Mouse (Mus musculus): Measurements from ENCODE around the gene Lrrk1. TPM values are rescaled to one million over a fixed set of nuclear protein-coding genes. Genes with fewer than 3 reads are reported as not detected.

The Lrrk1 gene
- polyA plus RNA-seq, 1 experiment from 2014 or later = 1.7 TPM

- ATAC-seq (no peak), DNase-seq (ENCODE audit: low spot score) (no peak)
- H3K4me2 ChIP-seq (ENCODE audit: low read length) = no peak overlapping the region
- no peak overlapping the region for H3K27ac ChIP-seq (ENCODE audit: low read depth, low read length)
- no peaks in the 10 kb centered on the region for H3K9me3 ChIP-seq (replicated peaks; ENCODE audit: control insufficient read depth, low read length)
- H3K36me3 ChIP-seq (ENCODE audit: control insufficient read depth, insufficient read depth, low read length) = no peaks in the 10 kb centered on the region
- no peaks in the 10 kb centered on the region for H3K27me3 ChIP-seq (replicated peaks; ENCODE audit: control insufficient read depth, insufficient read depth, low read length)
- H3K9ac ChIP-seq (ENCODE audit: low read length) = no peak overlapping the region
- WGBS = 89% methylated on average over 1 of the region's 1 CpGs
- no peak overlapping the region for H3K4me3 ChIP-seq (ENCODE audit: low read depth, low read length)
- peaks cover 8% of the 10 kb centered on the region for H3K4me1 ChIP-seq (ENCODE audit: control insufficient read depth, insufficient read depth, low read length)
Measured at GRCm38 (mm10) chr7:66215911-66216310, 172.2 kb downstream of the Lrrk1 start.

GRCm38 (mm10) chr7:66214477-66214876 is 173.7 kb downstream of the Lrrk1 start:
- Histone ChIP-seq H3K27ac (ENCODE audit: low read depth, low read length) (no peak overlapping the region), H3K4me2 (ENCODE audit: low read length) (no peak overlapping the region), H3K27me3 (replicated peaks; ENCODE audit: control insufficient read depth, insufficient read depth, low read length) (no peaks in the 10 kb centered on the region), H3K9me3 (replicated peaks; ENCODE audit: control insufficient read depth, low read length) (no peaks in the 10 kb centered on the region), H3K9ac (ENCODE audit: low read length) (no peak overlapping the region), H3K4me1 (ENCODE audit: control insufficient read depth, insufficient read depth, low read length) (peaks cover 8% of the 10 kb centered on the region), H3K36me3 (ENCODE audit: control insufficient read depth, insufficient read depth, low read length) (no peaks in the 10 kb centered on the region), H3K4me3 (ENCODE audit: low read depth, low read length) (no peak overlapping the region)
- no peak for DNase-seq (ENCODE audit: low spot score)
- ATAC-seq = no peak
- 91% methylated on average over 6 of the region's 6 CpGs for WGBS

- Histone ChIP-seq H3K27me3 (replicated peaks; ENCODE audit: control insufficient read depth, insufficient read depth, low read length) (no peaks in the 10 kb centered on the region), H3K9me3 (replicated peaks; ENCODE audit: control insufficient read depth, low read length) (no peaks in the 10 kb centered on the region), H3K4me2 (ENCODE audit: low read length) (no peak overlapping the region), H3K27ac (ENCODE audit: low read depth, low read length) (no peak overlapping the region), H3K36me3 (ENCODE audit: control insufficient read depth, insufficient read depth, low read length) (no peaks in the 10 kb centered on the region), H3K4me3 (ENCODE audit: low read depth, low read length) (no peak overlapping the region), H3K9ac (ENCODE audit: low read length) (no peak overlapping the region), H3K4me1 (ENCODE audit: control insufficient read depth, insufficient read depth, low read length) (peaks cover 5% of the 10 kb centered on the region)
- DNase-seq (ENCODE audit: low spot score) (no peak), ATAC-seq (no peak)
- 82% methylated on average over 1 of the region's 1 CpGs for WGBS
Measured at GRCm38 (mm10) chr7:66212887-66213286, 175.3 kb downstream of the Lrrk1 start.

GRCm38 (mm10) chr7:66209920-66210319 is 178.2 kb downstream of the Lrrk1 start:
- ATAC-seq = no peak
- Histone ChIP-seq H3K4me3 (ENCODE audit: low read depth, low read length) (no peak overlapping the region), H3K4me2 (ENCODE audit: low read length) (no peak overlapping the region), H3K9ac (ENCODE audit: low read length) (no peak overlapping the region), H3K27me3 (replicated peaks; ENCODE audit: control insufficient read depth, insufficient read depth, low read length) (no peaks in the 10 kb centered on the region), H3K9me3 (replicated peaks; ENCODE audit: control insufficient read depth, low read length) (no peaks in the 10 kb centered on the region), H3K36me3 (ENCODE audit: control insufficient read depth, insufficient read depth, low read length) (no peaks in the 10 kb centered on the region), H3K4me1 (ENCODE audit: control insufficient read depth, insufficient read depth, low read length) (no peaks in the 10 kb centered on the region), H3K27ac (ENCODE audit: low read depth, low read length) (no peak overlapping the region)
- WGBS = 90% methylated on average over 2 of the region's 2 CpGs
- no peak for DNase-seq (ENCODE audit: low spot score)

- H3K9ac ChIP-seq (ENCODE audit: low read length) = no peak overlapping the region
- DNase-seq (ENCODE audit: low spot score) = no peak
- no peaks in the 10 kb centered on the region for H3K27me3 ChIP-seq (replicated peaks; ENCODE audit: control insufficient read depth, insufficient read depth, low read length)
- WGBS = 87% methylated on average over 2 of the region's 2 CpGs
- H3K36me3 ChIP-seq (ENCODE audit: control insufficient read depth, insufficient read depth, low read length) = no peaks in the 10 kb centered on the region
- H3K4me2 ChIP-seq (ENCODE audit: low read length) = no peak overlapping the region
- H3K4me1 ChIP-seq (ENCODE audit: control insufficient read depth, insufficient read depth, low read length) = no peaks in the 10 kb centered on the region
- H3K27ac ChIP-seq (ENCODE audit: low read depth, low read length) = no peak overlapping the region
- no peaks in the 10 kb centered on the region for H3K9me3 ChIP-seq (replicated peaks; ENCODE audit: control insufficient read depth, low read length)
- no peak overlapping the region for H3K4me3 ChIP-seq (ENCODE audit: low read depth, low read length)
- ATAC-seq = no peak
Measured at GRCm38 (mm10) chr7:66201657-66202056, 186.5 kb downstream of the Lrrk1 start.

- 61% methylated on average over 8 of the region's 8 CpGs for WGBS
- Histone ChIP-seq H3K27me3 (replicated peaks; ENCODE audit: control insufficient read depth, insufficient read depth, low read length) (no peaks in the 10 kb centered on the region), H3K9ac (ENCODE audit: low read length) (no peak overlapping the region), H3K36me3 (ENCODE audit: control insufficient read depth, insufficient read depth, low read length) (no peaks in the 10 kb centered on the region), H3K4me1 (ENCODE audit: control insufficient read depth, insufficient read depth, low read length) (no peaks in the 10 kb centered on the region), H3K9me3 (replicated peaks; ENCODE audit: control insufficient read depth, low read length) (no peaks in the 10 kb centered on the region), H3K27ac (ENCODE audit: low read depth, low read length) (no peak overlapping the region), H3K4me3 (ENCODE audit: low read depth, low read length) (no peak overlapping the region), H3K4me2 (ENCODE audit: low read length) (no peak overlapping the region)
- DNase-seq (ENCODE audit: low spot score) = no peak
- ATAC-seq = no peak
Measured at GRCm38 (mm10) chr7:66200791-66201450, 187.2 kb downstream of the Lrrk1 start.

GRCm38 (mm10) chr7:66200383-66200782 is 187.8 kb downstream of the Lrrk1 start:
- Histone ChIP-seq H3K9ac (ENCODE audit: low read length) (no peak overlapping the region), H3K27ac (ENCODE audit: low read depth, low read length) (no peak overlapping the region)
- DNase-seq (ENCODE audit: low spot score) = no peak

GRCm38 (mm10) chr7:66199391-66199831 is 188.7 kb downstream of the Lrrk1 start:
- WGBS = 73% methylated on average over 5 of the region's 5 CpGs
- Histone ChIP-seq H3K36me3 (ENCODE audit: control insufficient read depth, insufficient read depth, low read length) (no peaks in the 10 kb centered on the region), H3K27me3 (replicated peaks; ENCODE audit: control insufficient read depth, insufficient read depth, low read length) (no peaks in the 10 kb centered on the region), H3K4me3 (ENCODE audit: low read depth, low read length) (no peak overlapping the region), H3K27ac (ENCODE audit: low read depth, low read length) (no peak overlapping the region), H3K4me1 (ENCODE audit: control insufficient read depth, insufficient read depth, low read length) (no peaks in the 10 kb centered on the region), H3K9me3 (replicated peaks; ENCODE audit: control insufficient read depth, low read length) (no peaks in the 10 kb centered on the region), H3K9ac (ENCODE audit: low read length) (no peak overlapping the region), H3K4me2 (ENCODE audit: low read length) (no peak overlapping the region)
- ATAC-seq (no peak), DNase-seq (ENCODE audit: low spot score) (no peak)

More at GRCm38 (mm10) chr7:66200383-66200782, 187.8 kb downstream of the Lrrk1 start:
- Histone ChIP-seq H3K4me1 (ENCODE audit: control insufficient read depth, insufficient read depth, low read length) (no peaks in the 10 kb centered on the region), H3K4me2 (ENCODE audit: low read length) (no peak overlapping the region), H3K27me3 (replicated peaks; ENCODE audit: control insufficient read depth, insufficient read depth, low read length) (no peaks in the 10 kb centered on the region), H3K4me3 (ENCODE audit: low read depth, low read length) (no peak overlapping the region), H3K9me3 (replicated peaks; ENCODE audit: control insufficient read depth, low read length) (no peaks in the 10 kb centered on the region), H3K36me3 (ENCODE audit: control insufficient read depth, insufficient read depth, low read length) (no peaks in the 10 kb centered on the region)
- WGBS = 81% methylated on average over 3 of the region's 3 CpGs
- no peak for ATAC-seq

- no peak overlapping the region for H3K27ac ChIP-seq (ENCODE audit: low read depth, low read length)
- no peak for DNase-seq (ENCODE audit: low spot score)
- 90% methylated on average over 10 of the region's 10 CpGs for WGBS
- H3K4me1 ChIP-seq (ENCODE audit: control insufficient read depth, insufficient read depth, low read length) = no peaks in the 10 kb centered on the region
- no peak for ATAC-seq
- H3K36me3 ChIP-seq (ENCODE audit: control insufficient read depth, insufficient read depth, low read length) = no peaks in the 10 kb centered on the region
- no peaks in the 10 kb centered on the region for H3K9me3 ChIP-seq (replicated peaks; ENCODE audit: control insufficient read depth, low read length)
- no peaks in the 10 kb centered on the region for H3K27me3 ChIP-seq (replicated peaks; ENCODE audit: control insufficient read depth, insufficient read depth, low read length)
- no peak overlapping the region for H3K9ac ChIP-seq (ENCODE audit: low read length)
- no peak overlapping the region for H3K4me3 ChIP-seq (ENCODE audit: low read depth, low read length)
- no peak overlapping the region for H3K4me2 ChIP-seq (ENCODE audit: low read length)
Measured at GRCm38 (mm10) chr7:66198416-66198815, 189.7 kb downstream of the Lrrk1 start.
